Comparison of ENCODE assay signal across 15 mouse cellular contexts in genomic region chr12:116348755-116349286, GRCm38 (mm10).
"Had no signal": no experiment of that assay in that cellular context is flagged by ENCODE, and none has a peak within 500 bp of the region (broad histone marks: within the 10 kb centered on the region; RNA-seq: fewer than 3 reads in every experiment).

No protein-coding gene starts in this region.

- H3K4me1 ChIP-seq: lung, embryonic 15.5 days; midbrain, embryonic 13.5 days; midbrain, embryonic 15.5 days; neural tube, embryonic 12.5 days had no signal

- ATAC-seq: lung, postnatal 0 days; midbrain, embryonic 13.5 days; midbrain, embryonic 15.5 days had no signal

- H3K4me3 ChIP-seq: lung, embryonic 15.5 days; midbrain, embryonic 13.5 days; midbrain, embryonic 15.5 days; neural tube, embryonic 12.5 days had no signal

- DNase-seq: lung, adult 2 months; lung, postnatal 14 days; lung, postnatal 36 days; right cerebral cortex, postnatal 14 days; spleen, adult 18-20 months; thymus, adult 18-20 months; thymus, postnatal 14 days; thymus, postnatal 36 days had no signal

- H3K36me3 ChIP-seq: midbrain, embryonic 15.5 days had no signal

- H3K27ac ChIP-seq: lung, embryonic 15.5 days; macrophage; midbrain, embryonic 13.5 days; midbrain, embryonic 15.5 days; neural tube, embryonic 12.5 days had no signal

- H3K9me3 ChIP-seq: lung, embryonic 15.5 days; midbrain, embryonic 13.5 days; midbrain, embryonic 15.5 days; neural tube, embryonic 12.5 days had no signal

- H3K27me3 ChIP-seq: lung, embryonic 15.5 days; midbrain, embryonic 13.5 days; midbrain, embryonic 15.5 days; neural tube, embryonic 12.5 days had no signal

- H3K9ac ChIP-seq: lung, embryonic 15.5 days; midbrain, embryonic 13.5 days; midbrain, embryonic 15.5 days; neural tube, embryonic 12.5 days had no signal

- H3K4me2 ChIP-seq: lung, embryonic 15.5 days; midbrain, embryonic 11.5 days; midbrain, embryonic 13.5 days; midbrain, embryonic 15.5 days; neural tube, embryonic 12.5 days had no signal
